ENCODE assay signal across 7 mouse cellular contexts in genomic region chr13:95481428-95481827, GRCm38 (mm10). TPM values are rescaled to one million over a fixed set of nuclear protein-coding genes. Genes with fewer than 3 reads are reported as not detected.
DNase-seq lines count a peak whose midpoint lies in the region; ATAC-seq and TF ChIP-seq lines count a peak whose summit lies in the region.

No protein-coding gene starts in this region.

- TF ChIP-seq CTCF in midbrain, postnatal 0 days (IDR thresholded peaks at IDR 0.05), result peak; percentile 93
- TF ChIP-seq CTCF in spleen, adult 2 months (IDR thresholded peaks at IDR 0.05; ENCODE audit: extremely low read depth, insufficient read depth, insufficient read length, insufficient replicate concordance), result peak; percentile 70; the same call in 1 of the 2 replicates

- H3K27ac ChIP-seq in intestine, embryonic 16.5 days (ENCODE audit: low read length), result no peak overlapping the region
- H3K27ac ChIP-seq in midbrain, postnatal 0 days (ENCODE audit: low read depth, low read length), result no peak overlapping the region
- no peak overlapping the region for H3K27ac ChIP-seq in spleen, adult 2 months (ENCODE audit: insufficient read depth, low read length)

- H3K27me3 ChIP-seq in intestine, embryonic 16.5 days (replicated peaks; ENCODE audit: control insufficient read depth, insufficient read depth, low read length), result no peaks in the 10 kb centered on the region
- H3K27me3 ChIP-seq in midbrain, postnatal 0 days (ENCODE audit: insufficient read depth, low read length), result no peaks in the 10 kb centered on the region
- no peaks in the 10 kb centered on the region for H3K27me3 ChIP-seq in spleen, adult 2 months (ENCODE audit: control insufficient read depth, insufficient read depth, low read length)

- H3K4me3 ChIP-seq in intestine, embryonic 16.5 days (ENCODE audit: low read length), result no peak overlapping the region
- H3K4me3 ChIP-seq in midbrain, postnatal 0 days (ENCODE audit: low read depth, low read length), result no peak overlapping the region
- H3K4me3 ChIP-seq in spleen, adult 2 months (ENCODE audit: extremely low read depth, insufficient read depth, insufficient read length), result no peak overlapping the region

- peak; percentile 59 to 91 for DNase-seq in adrenal gland, adult (ENCODE audit: inconsistent age in 2 of 2, low spot score in 1 of 2)
- peak; percentile 69 to 81 for DNase-seq in cerebellum, postnatal 25 days
- DNase-seq in frontal cortex, postnatal 36 days (ENCODE audit: low spot score in 2 of 2), result peak; percentile 75 to 89
- peak; percentile 84 to 85 for DNase-seq in left cerebral cortex, postnatal 25 days (ENCODE audit: low spot score in 2 of 2)
- DNase-seq in midbrain, postnatal 0 days (ENCODE audit: low spot score), result peak; percentile 88
- peak; percentile 39 to 65 for DNase-seq in spleen, adult 2 months (ENCODE audit: low read depth in 1 of 2, low spot score in 2 of 2)

- H3K4me1 ChIP-seq in intestine, embryonic 16.5 days (ENCODE audit: control insufficient read depth, insufficient read depth, low read length), result peaks cover 3% of the 10 kb centered on the region; the same call in 1 of the 2 replicates
- H3K4me1 ChIP-seq in midbrain, postnatal 0 days (ENCODE audit: insufficient read depth, low read length), result no peaks in the 10 kb centered on the region
- H3K4me1 ChIP-seq in spleen, adult 2 months (ENCODE audit: control insufficient read depth, insufficient read depth, insufficient read length), result no peaks in the 10 kb centered on the region

- TF ChIP-seq POLR2A in spleen, adult 2 months (IDR thresholded peaks at IDR 0.05; ENCODE audit: low read depth, low read length), result no peak

- WGBS in intestine, embryonic 16.5 days, result 8% methylated on average over 4 of the region's 4 CpGs
- WGBS in midbrain, postnatal 0 days, result 9% methylated on average over 4 of the region's 4 CpGs
- WGBS in spleen, adult 2 months, result 7% methylated on average over 4 of the region's 4 CpGs

- H3K9me3 ChIP-seq in intestine, embryonic 16.5 days (ENCODE audit: control insufficient read depth, low read length), result no peaks in the 10 kb centered on the region
- H3K9me3 ChIP-seq in midbrain, postnatal 0 days (ENCODE audit: low read length), result no peaks in the 10 kb centered on the region

- no peak overlapping the region for H3K4me2 ChIP-seq in intestine, embryonic 16.5 days (ENCODE audit: low read depth, low read length)
- H3K4me2 ChIP-seq in midbrain, postnatal 0 days (ENCODE audit: low read depth, low read length, poor library complexity, severe bottlenecking), result no peak overlapping the region

- intact Hi-C loops in left cerebral cortex, postnatal 25 days (cut with DNase I), result loop anchor here (1.0 kb wide), 1 partner anchor 91 kb away; no protein-coding TSS in a partner anchor

- ATAC-seq in intestine, embryonic 16.5 days, result peak; percentile 63; the same call in 1 of the 2 replicates
- ATAC-seq in midbrain, postnatal 0 days (ENCODE audit: low FRiP score), result peak; percentile 62

- H3K9ac ChIP-seq in intestine, embryonic 16.5 days (ENCODE audit: low read depth, low read length), result no peak overlapping the region
- H3K9ac ChIP-seq in midbrain, postnatal 0 days (replicated peaks; ENCODE audit: low read length, poor library complexity, severe bottlenecking), result no peak overlapping the region

- no peaks in the 10 kb centered on the region for H3K36me3 ChIP-seq in intestine, embryonic 16.5 days (ENCODE audit: control insufficient read depth, insufficient read depth, low read length)
- H3K36me3 ChIP-seq in midbrain, postnatal 0 days (ENCODE audit: insufficient read depth, low read length), result no peaks in the 10 kb centered on the region
- H3K36me3 ChIP-seq in spleen, adult 2 months (ENCODE audit: control insufficient read depth, insufficient read depth, low read length), result no peaks in the 10 kb centered on the region

RNA-seq across cellular contexts. Expression of gene S100z, which starts 2.9 kb away (rescaled TPM):
- polyA plus RNA-seq in intestine, embryonic 16.5 days (2015; fragmentation: Nextera tagmentation; extraction: Ambion mirVana), result 0.40 and 1.2 TPM in 2 replicates
- total RNA-seq in left cerebral cortex, postnatal 25 days (2021), result not detected
- total RNA-seq in midbrain, postnatal 0 days (2014; rRNA removed), result not detected in 2 replicates
- not detected in 2 replicates for polyA plus RNA-seq in midbrain, postnatal 0 days (2015; fragmentation: Nextera tagmentation; extraction: Ambion mirVana)
- not detected in 2 replicates for polyA plus RNA-seq in spleen, adult 2 months (2012; rRNA removed)

RNA-seq across cellular contexts. Expression of gene Crhbp, which starts 36.7 kb away (rescaled TPM):
- polyA plus RNA-seq in intestine, embryonic 16.5 days (2015; fragmentation: Nextera tagmentation; extraction: Ambion mirVana), result 0.20 and 0.22 TPM in 2 replicates
- 10 to 100 TPM; 22.8 to 23.7 TPM for total RNA-seq in left cerebral cortex, postnatal 25 days (2021)
- 3.7 and 7.7 TPM in 2 replicates for total RNA-seq in midbrain, postnatal 0 days (2014; rRNA removed)
- 5.2 and 6.7 TPM in 2 replicates for polyA plus RNA-seq in midbrain, postnatal 0 days (2015; fragmentation: Nextera tagmentation; extraction: Ambion mirVana)
- 0.05 TPM in 1 of 2 replicates, not detected in the other for polyA plus RNA-seq in spleen, adult 2 months (2012; rRNA removed)

RNA-seq across cellular contexts. Expression of gene F2rl1, which starts 43.6 kb away (rescaled TPM):
- 23.0 and 24.8 TPM in 2 replicates for polyA plus RNA-seq in intestine, embryonic 16.5 days (2015; fragmentation: Nextera tagmentation; extraction: Ambion mirVana)
- total RNA-seq in left cerebral cortex, postnatal 25 days (2021), result under 1 TPM; 0.21 to 0.30 TPM
- total RNA-seq in midbrain, postnatal 0 days (2014; rRNA removed), result 0.16 and 0.19 TPM in 2 replicates
- polyA plus RNA-seq in midbrain, postnatal 0 days (2015; fragmentation: Nextera tagmentation; extraction: Ambion mirVana), result 0.21 TPM in 1 of 2 replicates, not detected in the other
- 6.3 and 7.7 TPM in 2 replicates for polyA plus RNA-seq in spleen, adult 2 months (2012; rRNA removed)
